Mouse (Mus musculus) heart, embryonic 14.5 days (tissue): ENCODE results near the gene Daw1. TPM values are rescaled to one million over a fixed set of nuclear protein-coding genes. Genes with fewer than 3 reads are reported as not detected.
A peak's percentile ranks its signal among the peaks of the same experiment; 100 is the strongest.

Source experiments
- ATAC-seq: fragments of 200-750 bp; cut with Nextera tagmentation; 2 replicates; pipeline ENCODE4 v1.8.0; 2017; ENCODE audit warnings: low read depth, moderate TSS enrichment; ENCODE audit not compliant: insufficient number of reproducible peaks, insufficient read depth, low FRiP score
- H3K27ac ChIP-seq, 2 experiments: fragments of 200-500 bp in 1 of 2; fragments of 300-500 bp in 1 of 2; sonication (generic) in 1 of 2; replicated peaks in 1 of 2; 2 replicates each; pipeline ENCODE4 v1.5.1; 2012 to 2014; ENCODE audit warnings: low read depth in 2 of 2, low read length in 2 of 2, control low read depth in 1 of 2, mild to moderate bottlenecking in 1 of 2, mixed read lengths in 1 of 2; ENCODE audit not compliant: control insufficient read depth in 1 of 2, insufficient read depth in 1 of 2
- H3K27me3 ChIP-seq: fragments of 300-500 bp; sonication (generic); 2 replicates; pipeline ENCODE4 v1.6.1; 2014; ENCODE audit warnings: mild to moderate bottlenecking, low read length, control low read depth; ENCODE audit not compliant: control insufficient read depth, insufficient read depth
- H3K36me3 ChIP-seq: fragments of 300-500 bp; sonication (generic); 2 replicates; pipeline ENCODE4 v1.6.1; 2014; ENCODE audit warnings: mild to moderate bottlenecking, control low read depth, low read length, mixed read lengths; ENCODE audit not compliant: control insufficient read depth, insufficient read depth
- H3K4me1 ChIP-seq, 2 experiments: fragments of 200-500 bp in 1 of 2; fragments of 300-500 bp in 1 of 2; sonication (generic) in 1 of 2; 2 replicates each; pipeline ENCODE4 v1.6.1; 2012 to 2014; ENCODE audit warnings: low read length in 2 of 2, control low read depth in 1 of 2, mixed read lengths in 1 of 2; ENCODE audit not compliant: control insufficient read depth in 2 of 2, insufficient read depth in 2 of 2
- H3K4me2 ChIP-seq: fragments of 300-500 bp; sonication (generic); 2 replicates; pipeline ENCODE4 v1.6.1; 2014; ENCODE audit warnings: mild to moderate bottlenecking, low read length
- H3K4me3 ChIP-seq, 2 experiments: fragments of 200-500 bp in 1 of 2; fragments of 300-500 bp in 1 of 2; sonication (generic) in 1 of 2; 2 replicates each; pipeline ENCODE4 v1.5.1; 2012 to 2014; ENCODE audit warnings: low read length in 2 of 2, mild to moderate bottlenecking in 2 of 2, control low read depth in 1 of 2, low read depth in 1 of 2, moderate library complexity in 1 of 2; ENCODE audit not compliant: control insufficient read depth in 1 of 2, insufficient read depth in 1 of 2
- H3K9ac ChIP-seq: fragments of 300-500 bp; sonication (generic); 2 replicates; pipeline ENCODE4 v1.6.1; 2014; ENCODE audit warnings: mild to moderate bottlenecking, low read length
- H3K9me3 ChIP-seq: fragments of 300-500 bp; sonication (generic); 2 replicates; pipeline ENCODE4 v1.6.1; 2016; ENCODE audit warnings: low read length, control low read depth; ENCODE audit not compliant: control insufficient read depth
- WGBS: fragments of 180-500 bp; shearing (Covaris S2); extraction: QIAGEN DNeasy Blood & Tissue Kit; methylation state at CpG from one replicate; pipeline ENCODE4 v1.1.7; 2014; 5-methylcytosine and 5-hydroxymethylcytosine counted together
- polyA plus RNA-seq: library from polyadenylated mRNA; unstranded; fragments of >200 nt; fragmentation: Nextera tagmentation; extraction: Ambion mirVana; gene quantifications from 2 replicates; pipeline ENCODE4 v1.2.1, GENCODE M21; 2014

The Daw1 gene
- polyA plus RNA-seq = 0.20 TPM in 1 of 2 replicates, not detected in the other

DNA sequence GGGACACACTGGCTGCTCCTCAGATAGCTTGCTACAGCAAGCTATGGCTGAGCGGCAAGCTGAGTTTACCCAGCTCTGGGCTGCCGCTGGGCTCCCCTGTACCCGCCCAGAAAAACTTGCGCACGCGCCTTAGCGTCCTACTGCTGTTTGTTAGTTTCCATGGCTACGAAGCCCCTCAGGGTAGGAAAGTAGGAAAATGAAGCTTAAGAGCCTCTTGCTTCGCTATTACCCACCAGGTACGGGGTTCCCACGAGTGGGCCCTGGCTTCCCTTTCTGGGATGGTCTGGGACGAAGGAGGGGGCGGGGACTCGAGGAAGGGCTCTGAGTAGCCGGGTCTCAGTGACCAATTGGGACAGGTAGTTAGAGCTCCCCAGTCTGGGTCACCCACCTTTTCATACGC lies at the start of gene Daw1:
TSS of gene Daw1 (plus strand) at position 150 of the 400 bp plus-strand sequence.
- WGBS = 3% methylated on average over 16 of the region's 16 CpGs
- peak within 1 kb of the TSS; percentile 58 to 63 for H3K4me3 ChIP-seq
- H3K4me2 ChIP-seq = peak within 1 kb of the TSS; percentile 71
- no peaks in the 10 kb centered on the region for H3K27me3 ChIP-seq
- no peaks in the 10 kb centered on the region for H3K9me3 ChIP-seq
- ATAC-seq = peak; percentile 56; the same call in 1 of the 2 replicates
- H3K27ac ChIP-seq = no peak within 1 kb of the TSS
- peak within 1 kb of the TSS; percentile 72 for H3K9ac ChIP-seq
- peaks cover 0 to 3% of the 10 kb centered on the region in 2 experiments; a peak in 2 of 4 replicates for H3K4me1 ChIP-seq
- H3K36me3 ChIP-seq = no peaks in the 10 kb centered on the region

DNA sequence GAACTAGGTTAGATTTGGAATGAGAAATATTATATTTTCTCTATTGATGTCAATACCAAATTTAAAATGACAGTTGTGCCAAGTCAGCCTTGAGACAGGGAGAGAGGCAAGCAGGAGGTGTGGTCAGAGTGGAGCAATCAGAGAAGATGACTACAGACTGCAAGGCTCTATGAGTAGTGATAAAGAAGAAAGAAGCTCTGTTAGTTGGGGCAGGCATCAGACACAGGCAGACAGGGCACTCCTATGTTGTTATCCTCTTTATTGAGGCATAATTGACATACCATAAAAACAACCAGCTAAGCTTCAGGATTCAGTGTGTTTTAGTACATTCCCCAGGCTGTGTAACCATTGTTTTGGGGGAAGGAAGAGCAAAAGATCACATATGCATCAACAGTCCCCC lies 48.6 kb upstream of the Daw1 start:
- H3K27ac ChIP-seq = no peak overlapping the region
- H3K9me3 ChIP-seq = no peaks in the 10 kb centered on the region
- no peak overlapping the region for H3K4me2 ChIP-seq
- no peaks in the 10 kb centered on the region for H3K27me3 ChIP-seq
- no peaks in the 10 kb centered on the region for H3K4me1 ChIP-seq
- no peaks in the 10 kb centered on the region for H3K36me3 ChIP-seq
- H3K4me3 ChIP-seq = no peak overlapping the region
- ATAC-seq = no peak
- no peak overlapping the region for H3K9ac ChIP-seq

DNA sequence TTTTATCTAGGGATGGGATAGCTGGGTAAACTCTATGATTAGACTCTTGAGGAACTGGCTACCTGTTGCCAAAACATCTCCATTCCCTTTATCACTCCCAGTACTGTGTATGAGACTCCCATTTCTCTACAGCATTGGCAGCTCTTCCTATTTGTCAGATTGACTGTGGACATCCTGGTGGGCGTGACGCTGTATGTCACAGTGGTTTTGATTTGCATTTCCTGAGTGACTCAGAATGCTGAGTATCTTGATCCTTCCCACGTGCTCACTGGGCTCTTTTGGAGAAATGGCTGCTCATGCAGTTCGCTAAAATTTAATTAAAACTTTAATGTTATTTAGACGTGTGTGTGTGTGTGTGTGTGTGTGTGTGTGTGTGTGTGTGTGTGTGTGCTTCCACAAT lies 47.8 kb upstream of the Daw1 start:
- Histone ChIP-seq H3K4me2 (no peak overlapping the region), H3K36me3 (no peaks in the 10 kb centered on the region), H3K9ac (no peak overlapping the region), H3K27me3 (no peaks in the 10 kb centered on the region), H3K4me1 (peaks cover 4 to 5% of the 10 kb centered on the region in 2 experiments; a peak in 3 of 4 replicates), H3K4me3 (no peak overlapping the region), H3K9me3 (no peaks in the 10 kb centered on the region), H3K27ac (no peak overlapping the region)
- ATAC-seq = no peak
- WGBS = 65% methylated on average over 5 of the region's 5 CpGs

DNA sequence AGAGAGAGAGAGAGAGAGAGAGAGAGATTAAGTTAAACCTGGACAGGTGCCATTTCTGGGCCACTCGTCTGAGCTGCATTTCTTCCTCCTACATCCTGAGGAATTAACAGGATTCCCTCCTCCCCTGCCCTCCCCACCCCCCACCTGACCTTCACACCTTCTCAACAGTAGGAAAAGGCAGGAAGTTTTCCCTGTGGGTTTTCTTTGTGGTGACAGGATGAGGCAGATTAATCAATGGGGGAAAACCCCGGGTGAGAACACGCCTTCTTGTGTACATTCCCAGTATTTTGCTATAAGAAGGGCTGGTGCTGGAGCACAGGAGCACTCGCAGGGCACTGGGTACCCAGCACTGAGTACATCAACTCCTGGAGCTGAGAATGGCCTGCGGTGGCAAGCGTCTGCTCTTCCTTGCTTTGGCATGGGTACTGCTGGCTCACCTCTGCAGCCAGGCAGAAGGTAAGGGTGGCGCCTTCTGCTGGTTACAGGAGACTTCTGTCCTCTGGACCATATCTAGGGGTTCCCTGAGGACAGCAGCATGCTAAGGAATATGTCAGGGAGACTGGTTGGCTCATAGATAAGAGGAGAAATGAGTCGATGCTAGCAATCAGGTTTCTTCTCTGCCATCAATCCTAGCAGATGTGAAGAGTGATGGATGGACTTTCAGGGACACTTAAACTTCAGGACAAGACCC lies 43.0 kb upstream of the Daw1 start, which contains the start of gene Ccl20:
TSS of gene Ccl20 (plus strand) at position 320 of the 691 bp plus-strand sequence.
- Histone ChIP-seq H3K36me3 (no peaks in the 10 kb centered on the region), H3K4me1 (peaks cover 7 to 11% of the 10 kb centered on the region in 2 experiments), H3K4me3 (no peak within 1 kb of the TSS), H3K9ac (no peak within 1 kb of the TSS), H3K27ac (no peak within 1 kb of the TSS), H3K4me2 (no peak within 1 kb of the TSS), H3K27me3 (no peaks in the 10 kb centered on the region), H3K9me3 (no peaks in the 10 kb centered on the region)
- WGBS = 22% methylated on average over 8 of the region's 8 CpGs
- no peak for ATAC-seq

DNA sequence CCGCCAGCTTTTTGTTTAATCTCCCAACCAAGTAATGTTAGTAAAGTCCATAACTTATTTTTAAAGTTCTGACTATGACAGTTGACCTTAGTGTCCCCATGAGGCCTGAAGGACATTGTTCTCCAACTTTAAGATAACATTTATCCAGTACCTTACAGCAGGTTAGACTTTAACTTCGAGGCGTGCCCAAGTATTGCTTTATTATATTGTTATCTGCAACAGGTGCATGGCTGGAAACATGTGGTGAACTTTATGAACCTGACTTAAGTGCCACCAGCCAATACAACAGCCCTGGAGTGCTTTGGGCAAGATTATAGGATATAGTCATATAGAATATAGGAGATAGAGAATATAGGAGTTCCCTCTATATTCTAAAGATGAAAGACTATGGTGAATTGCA lies 42.3 kb upstream of the Daw1 start:
- no peak overlapping the region for H3K9ac ChIP-seq
- WGBS = 91% methylated on average over 3 of the region's 3 CpGs

DNA sequence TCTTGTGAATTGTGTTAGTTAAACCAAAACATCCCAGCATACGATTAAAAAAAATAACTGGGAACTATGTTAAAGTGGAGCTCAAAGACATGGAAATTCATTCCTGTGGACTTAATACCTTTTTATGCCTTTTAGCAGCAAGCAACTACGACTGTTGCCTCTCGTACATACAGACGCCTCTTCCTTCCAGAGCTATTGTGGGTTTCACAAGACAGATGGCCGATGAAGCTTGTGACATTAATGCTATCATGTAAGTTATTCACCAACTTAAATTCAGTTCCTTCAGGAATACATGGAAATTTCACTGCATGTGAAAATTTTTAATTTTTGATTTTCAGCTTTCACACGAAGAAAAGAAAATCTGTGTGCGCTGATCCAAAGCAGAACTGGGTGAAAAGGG lies 41.9 kb upstream of the Daw1 start:
- Histone ChIP-seq H3K4me1 (peaks cover 7 to 11% of the 10 kb centered on the region in 2 experiments), H3K4me3 (no peak overlapping the region), H3K36me3 (no peaks in the 10 kb centered on the region), H3K9me3 (no peaks in the 10 kb centered on the region), H3K27ac (no peak overlapping the region), H3K9ac (no peak overlapping the region), H3K4me2 (no peak overlapping the region), H3K27me3 (no peaks in the 10 kb centered on the region)
- ATAC-seq = no peak
- 90% methylated on average over 7 of the region's 7 CpGs for WGBS

More for the DNA sequence above, 42.3 kb upstream of the Daw1 start:
- no peak for ATAC-seq
- no peak overlapping the region for H3K4me2 ChIP-seq
- no peaks in the 10 kb centered on the region for H3K9me3 ChIP-seq
- H3K4me1 ChIP-seq = peaks cover 7 to 11% of the 10 kb centered on the region in 2 experiments
- no peaks in the 10 kb centered on the region for H3K27me3 ChIP-seq
- no peaks in the 10 kb centered on the region for H3K36me3 ChIP-seq
- H3K27ac ChIP-seq = no peak overlapping the region
- no peak overlapping the region for H3K4me3 ChIP-seq

DNA sequence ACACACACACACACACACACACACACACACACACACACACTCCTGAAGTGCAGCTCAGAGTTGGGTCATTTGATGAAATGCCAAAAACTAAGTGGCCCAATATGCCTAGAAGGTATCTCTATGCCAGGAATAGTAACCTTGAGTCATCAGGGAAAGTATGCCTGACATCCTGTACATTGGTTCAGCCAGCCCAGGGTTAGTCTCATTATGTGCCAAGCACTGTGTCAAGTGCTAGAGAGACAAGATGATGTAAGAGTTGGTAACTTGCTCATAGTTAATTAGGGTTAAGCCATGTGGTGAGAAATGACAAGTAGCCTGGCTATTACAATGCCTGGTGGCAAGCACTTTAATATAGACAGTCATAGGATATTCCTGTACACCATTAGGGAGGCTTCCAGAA lies 39.6 kb upstream of the Daw1 start:
- peaks cover 7 to 11% of the 10 kb centered on the region in 2 experiments for H3K4me1 ChIP-seq
- no peaks in the 10 kb centered on the region for H3K9me3 ChIP-seq
- H3K4me2 ChIP-seq = no peak overlapping the region
- no peak overlapping the region for H3K4me3 ChIP-seq
- ATAC-seq = peak; percentile 79
- H3K27me3 ChIP-seq = no peaks in the 10 kb centered on the region
- H3K36me3 ChIP-seq = no peaks in the 10 kb centered on the region
- H3K9ac ChIP-seq = no peak overlapping the region
- H3K27ac ChIP-seq = peak overlapping the region; percentile 27 to 49; a peak in 3 of 4 replicates

DNA sequence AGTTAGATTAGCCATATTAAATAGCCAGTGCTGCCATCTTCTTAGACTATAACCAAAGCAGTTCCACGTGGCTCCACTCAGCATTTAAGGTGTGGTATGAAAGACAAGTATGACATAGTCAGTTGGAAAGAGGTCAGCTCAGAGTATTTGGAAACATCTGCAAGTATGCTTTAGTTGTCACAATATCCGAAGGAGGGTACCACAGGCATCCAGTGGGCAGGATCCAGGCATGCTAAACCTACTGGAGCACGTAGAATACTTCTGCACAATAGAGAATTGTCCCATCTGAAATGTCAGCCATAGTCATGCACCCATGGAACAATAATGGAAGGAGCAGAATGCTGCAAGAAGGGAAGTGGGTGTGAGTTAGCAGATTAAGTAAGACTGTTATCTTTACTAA lies 39.2 kb upstream of the Daw1 start:
- Histone ChIP-seq H3K9me3 (no peaks in the 10 kb centered on the region), H3K27ac (peak overlapping the region; percentile 49 to 55; a peak in 3 of 4 replicates), H3K4me2 (no peak overlapping the region), H3K36me3 (no peaks in the 10 kb centered on the region), H3K4me3 (no peak overlapping the region), H3K4me1 (peaks cover 7 to 11% of the 10 kb centered on the region in 2 experiments), H3K9ac (no peak overlapping the region), H3K27me3 (no peaks in the 10 kb centered on the region)
- WGBS = 63% methylated on average over 3 of the region's 3 CpGs
- ATAC-seq = no peak
